9 mouse cellular contexts compared by ENCODE assay signal in the genomic region with DNA sequence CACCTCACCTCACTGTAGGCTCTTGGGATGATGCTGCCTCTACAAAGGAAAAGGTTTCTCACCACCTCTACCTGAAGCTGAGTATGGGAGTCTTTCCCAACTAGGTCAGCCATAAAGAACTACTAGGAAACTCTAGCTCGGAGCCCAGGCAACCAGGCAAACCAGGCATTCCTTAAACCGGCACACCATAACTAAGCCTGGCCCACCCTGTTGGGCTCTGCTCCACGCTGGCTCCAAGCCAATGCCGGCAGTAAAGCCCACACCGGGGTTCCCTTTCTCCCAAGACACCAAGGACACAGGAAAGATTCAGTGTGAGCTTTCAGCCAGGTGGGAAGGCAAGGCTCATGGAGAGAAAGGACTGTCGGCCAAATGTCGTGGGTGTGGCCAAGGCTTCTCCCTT. TPM values are rescaled to one million over a fixed set of nuclear protein-coding genes. Genes with fewer than 3 reads are reported as not detected.
DNase-seq lines count a peak whose midpoint lies in the region; ATAC-seq lines count a peak whose summit lies in the region.
"Had no signal": no experiment of that assay in that cellular context is flagged by ENCODE, and none has a peak within 500 bp of the region (broad histone marks: within the 10 kb centered on the region; RNA-seq: fewer than 3 reads in every experiment).

No protein-coding gene starts in this region.

- ATAC-seq in lung, embryonic 15.5 days (ENCODE audit: borderline replicate concordance, extremely low read depth, low FRiP score, low TSS enrichment): peak; percentile 29; the same call in 1 of the 2 replicates
- ATAC-seq in hindbrain, embryonic 14.5 days (ENCODE audit: low FRiP score): peak; percentile 45; the same call in 1 of the 2 replicates
- ATAC-seq in neural tube, embryonic 11.5 days (ENCODE audit: insufficient read depth, low FRiP score, low TSS enrichment): no peak
- ATAC-seq in monocyte, adult 5-6 weeks (replicated peaks; ENCODE audit: insufficient number of reproducible peaks, low FRiP score, low TSS enrichment, poor library complexity, severe bottlenecking): no peak

- WGBS in lung, embryonic 15.5 days: 9% methylated on average over 7 of the region's 7 CpGs
- 28% methylated on average over 7 of the region's 7 CpGs for WGBS in hindbrain, embryonic 14.5 days
- WGBS in neural tube, embryonic 11.5 days: 33% methylated on average over 7 of the region's 7 CpGs

- no peaks in the 10 kb centered on the region for H3K9me3 ChIP-seq in lung, embryonic 15.5 days
- no peaks in the 10 kb centered on the region for H3K9me3 ChIP-seq in hindbrain, embryonic 14.5 days (ENCODE audit: control insufficient read depth, low read length)
- no peaks in the 10 kb centered on the region for H3K9me3 ChIP-seq in neural tube, embryonic 11.5 days (ENCODE audit: control insufficient read depth, low read length)

- no peaks in the 10 kb centered on the region for H3K36me3 ChIP-seq in lung, embryonic 15.5 days
- no peaks in the 10 kb centered on the region for H3K36me3 ChIP-seq in hindbrain, embryonic 14.5 days (replicated peaks; ENCODE audit: control insufficient read depth, insufficient read depth)
- H3K36me3 ChIP-seq in neural tube, embryonic 11.5 days (ENCODE audit: control insufficient read depth, insufficient read depth, low read length): no peaks in the 10 kb centered on the region

- H3K4me2 ChIP-seq in lung, embryonic 15.5 days: peak overlapping the region; percentile 23; the same call in 1 of the 2 replicates
- H3K4me2 ChIP-seq in hindbrain, embryonic 14.5 days (replicated peaks): no peak overlapping the region
- no peak overlapping the region for H3K4me2 ChIP-seq in neural tube, embryonic 11.5 days (ENCODE audit: low read depth)

- H3K4me3 ChIP-seq in lung, embryonic 15.5 days: no peak overlapping the region
- H3K4me3 ChIP-seq in hindbrain, embryonic 14.5 days (replicated peaks; ENCODE audit: low read length): no peak overlapping the region
- no peak overlapping the region for H3K4me3 ChIP-seq in neural tube, embryonic 11.5 days (ENCODE audit: low read depth, low read length)

- 0 out of 2 replicates have a peak overlapping the region, but pooled peaks have one; percentile 0 for H3K27ac ChIP-seq in lung, embryonic 15.5 days
- H3K27ac ChIP-seq in hindbrain, embryonic 14.5 days: peak overlapping the region; percentile 12; the same call in 1 of the 2 replicates
- H3K27ac ChIP-seq in neural tube, embryonic 11.5 days (ENCODE audit: low read depth, low read length): no peak overlapping the region

- H3K27me3 ChIP-seq in lung, embryonic 15.5 days: no peaks in the 10 kb centered on the region
- H3K27me3 ChIP-seq in hindbrain, embryonic 14.5 days (ENCODE audit: control insufficient read depth, insufficient read depth, low read length): no peaks in the 10 kb centered on the region
- H3K27me3 ChIP-seq in neural tube, embryonic 11.5 days (ENCODE audit: control insufficient read depth, insufficient read depth, low read length): no peaks in the 10 kb centered on the region

- peak; percentile 18 for DNase-seq in adrenal gland, adult 2 months
- DNase-seq in adrenal gland, adult (ENCODE audit: inconsistent age in 2 of 2, low spot score in 1 of 2): no peak
- DNase-seq in lung, adult 18-20 months: no peak
- DNase-seq in hindbrain, embryonic 14.5 days (ENCODE audit: low spot score): peak; percentile 63
- peak; percentile 26 for DNase-seq in neural tube, embryonic 11.5 days (ENCODE audit: low spot score)
- DNase-seq in cerebellum, adult 9-10 months: no peak

- no peak overlapping the region for H3K9ac ChIP-seq in lung, embryonic 15.5 days
- H3K9ac ChIP-seq in hindbrain, embryonic 14.5 days: no peak overlapping the region
- H3K9ac ChIP-seq in neural tube, embryonic 11.5 days (ENCODE audit: low read length): no peak overlapping the region

- H3K4me1 ChIP-seq in lung, embryonic 15.5 days: peaks cover 53% of the 10 kb centered on the region
- 0 out of 2 replicates have a peak, but pooled peaks cover 6% of the 10 kb centered on the region for H3K4me1 ChIP-seq in hindbrain, embryonic 14.5 days (replicated peaks; ENCODE audit: control insufficient read depth, insufficient read depth, low read length)
- no peaks in the 10 kb centered on the region for H3K4me1 ChIP-seq in neural tube, embryonic 11.5 days (ENCODE audit: control insufficient read depth, insufficient read depth, low read length)

RNA-seq across cellular contexts. Expression of gene She, which starts 37.2 kb away (rescaled TPM):
- 10 to 100 TPM in 1 of 2 experiments, 1 to 10 TPM in 1; 5.8 to 11.3 TPM for total RNA-seq in adrenal gland, adult 2 months (2021)
- polyA plus RNA-seq in adrenal gland, adult 2 months (2012; rRNA removed): 2.8 and 4.0 TPM in 2 replicates
- polyA plus RNA-seq in lung, embryonic 15.5 days (2015; fragmentation: Nextera tagmentation; extraction: Ambion mirVana): 9.9 and 10.1 TPM in 2 replicates
- polyA plus RNA-seq in hindbrain, embryonic 14.5 days (2014; fragmentation: Nextera tagmentation; extraction: Ambion mirVana): 2.3 and 2.8 TPM in 2 replicates
- polyA plus RNA-seq in neural tube, embryonic 11.5 days (2014; fragmentation: Nextera tagmentation; extraction: Ambion mirVana): 2.5 and 3.4 TPM in 2 replicates
- total RNA-seq in monocyte, adult 5-6 weeks (2017): not detected in 3 replicates
- total RNA-seq: hematopoietic stem cell, adult 5-6 weeks had no signal

RNA-seq across cellular contexts. Expression of gene Il6ra, which starts 44.6 kb away (rescaled TPM):
- 10 to 100 TPM in 1 of 2 experiments, 1 to 10 TPM in 1; 7.9 to 11.5 TPM for total RNA-seq in adrenal gland, adult 2 months (2021)
- 5.2 and 5.3 TPM in 2 replicates for polyA plus RNA-seq in adrenal gland, adult 2 months (2012; rRNA removed)
- 3.6 TPM in 2 replicates for polyA plus RNA-seq in lung, embryonic 15.5 days (2015; fragmentation: Nextera tagmentation; extraction: Ambion mirVana)
- polyA plus RNA-seq in hindbrain, embryonic 14.5 days (2014; fragmentation: Nextera tagmentation; extraction: Ambion mirVana): 0.83 and 1.0 TPM in 2 replicates
- 0.08 and 0.34 TPM in 2 replicates for polyA plus RNA-seq in neural tube, embryonic 11.5 days (2014; fragmentation: Nextera tagmentation; extraction: Ambion mirVana)
- 36.2 to 60.6 TPM (median 43.2 TPM) in 3 replicates for total RNA-seq in monocyte, adult 5-6 weeks (2017)

Comparison
In these comparisons a context has a peak if more than half of its experiments do, and no peak if none do; other contexts are left out.
1. DNase-seq: peak in adrenal gland, adult 2 months (single experiment), hindbrain, embryonic 14.5 days (single experiment) and neural tube, embryonic 11.5 days (single experiment); none in adrenal gland, adult (0 of 2), lung, adult 18-20 months (0 of 2) and cerebellum, adult 9-10 months (single experiment).
2. ATAC-seq: peak in lung, embryonic 15.5 days (single experiment) and hindbrain, embryonic 14.5 days (single experiment); none in neural tube, embryonic 11.5 days (single experiment) and monocyte, adult 5-6 weeks (single experiment).